Mouse (Mus musculus) urinary bladder, postnatal 10 days (tissue): ENCODE data around the gene Ubp1.
"Not testable (repeated sequence)": the region's sequence is repeated elsewhere in the genome, so short reads cannot be mapped to it uniquely, and the experiment has no call there.

Experiments used
- DNase-seq: peaks from one replicate; pipeline ENCODE4 v3.0.0; 2022; ENCODE audit warnings: low spot score

The Ubp1 gene

DNA sequence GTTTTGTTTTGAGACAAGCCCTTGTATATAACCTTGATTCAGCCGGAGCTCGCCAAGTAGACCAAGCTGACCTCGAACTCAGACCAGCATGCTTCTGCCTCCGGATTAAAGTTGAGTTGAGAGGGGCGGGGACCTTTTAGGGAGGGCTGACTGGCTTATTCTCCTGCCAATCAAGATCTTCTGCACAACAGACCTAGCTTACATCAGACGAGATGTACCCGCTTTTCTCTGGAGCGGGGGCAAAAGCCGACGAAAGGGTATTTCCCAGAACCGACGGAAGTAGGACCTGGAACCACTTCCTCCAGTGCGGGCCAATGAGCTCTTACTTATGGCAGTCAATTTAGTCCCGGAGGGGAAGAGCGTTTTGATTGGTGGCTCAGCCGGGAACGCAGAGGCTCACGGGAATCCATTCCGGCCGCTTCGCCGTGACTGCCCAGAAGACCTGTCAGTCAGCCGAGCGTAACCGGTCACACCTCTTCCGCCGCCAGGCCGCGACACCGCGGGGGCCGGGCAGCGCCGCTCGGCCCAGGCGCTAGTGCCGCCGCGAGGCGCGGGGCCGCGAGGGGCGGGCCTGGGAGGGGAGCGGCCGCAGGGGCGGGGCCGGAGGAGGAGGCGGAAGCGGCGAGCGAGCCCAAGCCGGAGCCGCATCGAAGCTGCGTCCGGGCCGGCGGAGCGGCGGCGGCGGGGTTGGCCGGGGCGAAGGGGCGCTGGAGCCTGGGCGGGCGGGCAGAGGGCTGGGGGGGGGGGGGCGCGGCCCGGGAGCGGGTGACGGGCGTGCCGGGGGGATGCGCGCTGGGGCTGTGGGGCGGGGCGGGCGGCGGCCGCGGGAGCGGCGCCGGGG lies at the start of gene Ubp1:
Gene Ubp1, plus strand, starts transcription at position 401 of the 841 bp plus-strand sequence.
- peak; percentile 76 for DNase-seq

GRCm38 (mm10) chr9:113894903-113895302 lies 35.8 kb upstream of the Ubp1 start:
- DNase-seq: no peak

- no peak for DNase-seq
Measured at GRCm38 (mm10) chr9:113903136-113903535, 27.6 kb upstream of the Ubp1 start.

- not testable (repeated sequence) for DNase-seq
Measured at GRCm38 (mm10) chr9:113904315-113904714, 26.4 kb upstream of the Ubp1 start.

GRCm38 (mm10) chr9:113915789-113916188 lies 14.9 kb upstream of the Ubp1 start:
- no peak for DNase-seq

DNA sequence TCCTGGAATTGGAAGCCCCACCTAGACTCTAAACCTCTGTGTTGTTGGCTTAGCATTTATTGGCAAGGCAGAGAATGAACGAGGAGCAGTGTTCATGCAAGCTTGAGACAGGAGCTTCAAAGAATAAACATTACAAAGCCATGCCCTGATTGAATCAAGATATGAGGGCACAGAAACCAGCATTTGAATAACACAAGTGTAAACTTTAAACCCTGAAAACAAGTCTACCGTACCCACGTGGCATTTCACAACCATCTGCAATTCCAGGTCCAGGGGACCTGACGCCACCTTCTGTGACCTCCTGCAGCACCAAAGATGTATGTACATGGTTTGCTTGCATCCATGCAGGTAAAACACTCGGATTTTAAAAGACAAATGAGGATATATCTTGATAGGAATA lies 8.1 kb upstream of the Ubp1 start:
- DNase-seq: no peak

DNA sequence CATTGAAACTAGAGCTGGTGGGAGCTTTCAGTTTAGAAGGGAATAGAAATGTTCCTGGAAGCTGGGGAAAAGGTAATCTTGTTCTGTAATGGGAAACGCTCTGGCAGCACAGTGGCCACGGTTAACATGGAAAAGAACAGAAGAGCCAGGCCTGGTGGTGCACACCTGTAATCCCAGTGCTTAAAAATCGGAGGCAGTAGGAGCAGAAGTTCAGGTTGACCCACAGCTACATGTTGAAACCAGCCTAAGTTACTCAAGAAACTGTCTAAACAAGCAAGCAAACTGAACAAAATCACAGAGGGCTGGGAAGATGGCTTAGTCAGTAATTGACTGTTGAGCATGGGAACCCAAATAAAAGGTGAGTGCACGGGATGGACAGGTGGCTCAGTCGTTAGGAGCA lies 5.9 kb upstream of the Ubp1 start:
- no peak for DNase-seq

DNA sequence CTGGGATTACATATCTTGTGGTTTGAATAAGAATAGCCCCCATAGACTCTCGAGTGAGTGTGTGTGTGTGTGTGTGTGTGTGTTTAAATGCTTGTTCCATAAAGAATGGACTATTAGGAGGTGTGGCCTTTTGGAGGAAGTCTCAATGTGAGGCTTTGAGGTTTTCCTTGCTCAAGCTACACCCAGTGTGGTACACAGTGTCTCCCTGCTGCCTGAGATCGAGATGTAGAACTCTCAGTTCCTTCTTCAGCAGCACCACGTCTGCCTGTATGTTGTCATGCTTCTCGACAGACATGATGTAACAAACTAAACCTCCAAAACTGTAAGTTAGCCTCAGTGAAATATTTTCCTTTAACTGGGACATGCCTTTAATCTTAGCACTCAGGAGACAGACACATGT lies 2.1 kb upstream of the Ubp1 start:
- no peak for DNase-seq

- no peak for DNase-seq
Measured at GRCm38 (mm10) chr9:113929676-113930075, 1.1 kb upstream of the Ubp1 start.

- no peak for DNase-seq
Measured at GRCm38 (mm10) chr9:113931375-113932099, 803 bp downstream of the Ubp1 start.

DNA sequence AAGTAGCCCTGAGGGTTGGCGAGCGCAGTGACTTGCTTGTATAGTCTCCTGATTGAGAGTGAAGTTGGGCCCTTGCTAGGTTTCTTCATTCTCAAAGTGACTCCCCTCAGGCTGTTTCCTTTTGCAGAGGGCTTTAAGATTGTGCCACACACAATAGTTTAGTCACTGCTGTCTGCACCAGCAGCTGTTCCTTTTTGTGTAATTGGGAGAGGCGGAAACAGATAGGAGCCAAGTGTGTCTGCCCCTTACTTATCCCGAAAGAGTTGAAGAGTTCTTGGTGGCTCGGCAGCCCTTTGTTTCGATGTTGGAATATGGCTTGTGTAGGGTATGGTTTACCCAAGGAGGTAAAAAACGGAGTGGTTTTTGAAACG lies 1.4 kb downstream of the Ubp1 start:
- DNase-seq: no peak

- DNase-seq: no peak
Measured at GRCm38 (mm10) chr9:113932501-113932900, 1.8 kb downstream of the Ubp1 start.

- DNase-seq: no peak
Measured at GRCm38 (mm10) chr9:113935638-113936037, 4.9 kb downstream of the Ubp1 start.

GRCm38 (mm10) chr9:113939063-113939850 lies 8.5 kb downstream of the Ubp1 start:
- no peak for DNase-seq

GRCm38 (mm10) chr9:113941103-113941805 lies 10.5 kb downstream of the Ubp1 start:
- no peak for DNase-seq

- DNase-seq: no peak
Measured at GRCm38 (mm10) chr9:113943372-113943771, 12.6 kb downstream of the Ubp1 start.

- no peak for DNase-seq
Measured at GRCm38 (mm10) chr9:113947216-113947615, 16.5 kb downstream of the Ubp1 start.

DNA sequence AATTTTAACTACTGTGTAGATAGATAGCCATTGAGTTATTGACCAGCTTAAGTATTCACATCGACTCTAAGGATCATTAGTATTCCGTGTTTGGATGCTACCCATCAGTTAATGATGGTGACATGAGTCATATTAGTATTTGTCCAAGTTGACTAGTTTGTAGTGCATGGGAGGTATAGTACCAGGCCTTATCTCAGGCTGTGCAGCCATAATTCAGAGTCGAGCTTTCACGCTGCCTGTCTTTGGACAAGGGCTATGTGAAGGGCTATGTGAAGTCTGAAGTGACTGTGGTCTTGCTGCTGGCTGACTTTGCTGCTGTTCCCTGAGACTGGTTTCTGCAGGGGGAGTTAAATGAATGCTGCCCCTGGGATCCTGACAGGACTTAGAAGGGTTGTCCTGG lies 27.0 kb downstream of the Ubp1 start:
- DNase-seq: no peak

- no peak for DNase-seq
Measured at GRCm38 (mm10) chr9:113963718-113964117, 33.0 kb downstream of the Ubp1 start.

DNA sequence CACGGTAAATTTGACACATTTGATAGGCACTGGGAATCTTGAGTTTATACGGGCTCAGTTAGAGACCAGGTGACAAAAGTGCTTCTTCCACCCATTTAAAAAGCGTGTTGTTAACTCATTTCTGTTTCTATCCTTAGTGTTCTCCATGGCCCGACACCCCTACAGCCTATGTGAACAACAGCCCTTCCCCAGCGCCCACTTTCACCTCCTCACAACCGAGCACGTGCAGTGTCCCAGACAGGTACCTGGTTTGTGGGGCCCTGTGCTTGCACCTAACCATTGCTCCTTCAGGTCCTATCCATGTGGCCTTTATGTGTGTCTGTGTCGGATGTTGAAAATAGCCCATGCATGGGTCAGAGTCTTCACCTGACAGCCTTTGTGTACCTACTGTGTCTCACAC lies 33.7 kb downstream of the Ubp1 start:
- DNase-seq: no peak

DNA sequence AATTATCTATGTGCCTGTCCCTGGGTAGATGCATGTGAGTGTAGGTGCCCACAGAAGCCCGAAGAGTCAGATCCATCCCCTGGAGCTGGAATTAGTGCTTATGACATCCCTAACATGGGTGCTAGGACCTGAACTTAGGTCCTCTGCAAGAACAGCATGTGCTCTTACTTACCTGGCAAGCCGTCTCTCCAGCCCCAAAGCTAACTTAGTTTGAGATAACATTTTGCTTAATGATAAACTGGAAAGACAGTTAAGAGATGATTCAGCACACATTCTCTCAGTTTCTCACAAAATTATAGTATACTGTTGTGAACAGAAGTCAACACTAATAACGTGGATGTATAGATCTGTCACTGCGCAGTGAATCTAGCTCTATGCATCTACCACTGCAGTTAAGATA lies 36.1 kb downstream of the Ubp1 start:
- DNase-seq: no peak

GRCm38 (mm10) chr9:113968967-113969366 lies 38.2 kb downstream of the Ubp1 start:
- no peak for DNase-seq
